Mouse (Mus musculus) retina, embryonic 14.5 days (tissue): ENCODE results near the gene Ank3.
"Not testable (repeated sequence)": the region's sequence is repeated elsewhere in the genome, so short reads cannot be mapped to it uniquely, and the experiment has no call there.

ENCODE experiments used
- DNase-seq: peaks from one replicate; pipeline ENCODE4 v3.0.0-alpha.2; 2015; ENCODE audit warnings: low spot score

Gene Ank3

DNA sequence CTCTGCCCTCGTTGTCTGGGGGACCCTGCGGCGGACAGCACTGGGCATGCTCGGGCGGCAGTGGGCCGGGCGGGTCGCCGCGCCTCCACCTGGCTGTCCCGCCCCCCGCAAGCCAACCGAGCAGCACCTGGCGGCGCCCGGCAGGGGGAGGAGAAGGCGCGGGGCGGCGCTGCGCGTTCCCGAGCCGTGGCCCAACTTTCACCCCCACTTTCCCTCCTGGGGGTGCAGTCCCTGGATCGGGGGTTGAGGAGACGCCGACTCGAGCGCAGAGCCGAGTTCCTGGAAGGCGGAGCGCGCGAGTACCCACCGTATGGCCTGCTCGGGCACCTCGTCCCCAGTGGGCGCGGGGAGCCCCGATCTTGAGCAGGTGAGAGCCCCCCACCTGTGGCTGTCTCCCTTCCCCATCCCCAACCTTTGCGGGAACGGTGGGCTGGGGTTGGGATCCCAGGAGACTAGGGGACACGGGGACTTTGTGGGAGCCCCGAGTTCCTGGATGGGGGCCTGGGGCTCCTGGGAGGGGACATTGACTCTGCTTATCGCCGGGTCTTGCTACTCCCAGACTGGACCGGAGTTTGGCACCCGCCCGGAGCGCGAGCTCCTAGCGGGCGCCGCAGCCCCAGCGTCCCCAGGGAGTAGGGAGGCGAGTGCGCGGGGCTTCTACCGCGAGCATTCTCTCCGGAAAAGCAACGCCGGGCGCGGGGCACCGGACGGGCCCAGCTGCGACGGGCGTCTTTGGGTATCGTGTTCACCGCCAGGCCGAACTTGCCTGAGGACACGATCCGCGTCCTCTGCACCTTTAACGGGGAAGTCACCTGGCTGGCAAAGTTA, at the start of gene Ank3:
Ank3 (plus strand) TSS at position 11 of the 828 bp plus-strand sequence.
- DNase-seq, result peak; percentile 71

DNA sequence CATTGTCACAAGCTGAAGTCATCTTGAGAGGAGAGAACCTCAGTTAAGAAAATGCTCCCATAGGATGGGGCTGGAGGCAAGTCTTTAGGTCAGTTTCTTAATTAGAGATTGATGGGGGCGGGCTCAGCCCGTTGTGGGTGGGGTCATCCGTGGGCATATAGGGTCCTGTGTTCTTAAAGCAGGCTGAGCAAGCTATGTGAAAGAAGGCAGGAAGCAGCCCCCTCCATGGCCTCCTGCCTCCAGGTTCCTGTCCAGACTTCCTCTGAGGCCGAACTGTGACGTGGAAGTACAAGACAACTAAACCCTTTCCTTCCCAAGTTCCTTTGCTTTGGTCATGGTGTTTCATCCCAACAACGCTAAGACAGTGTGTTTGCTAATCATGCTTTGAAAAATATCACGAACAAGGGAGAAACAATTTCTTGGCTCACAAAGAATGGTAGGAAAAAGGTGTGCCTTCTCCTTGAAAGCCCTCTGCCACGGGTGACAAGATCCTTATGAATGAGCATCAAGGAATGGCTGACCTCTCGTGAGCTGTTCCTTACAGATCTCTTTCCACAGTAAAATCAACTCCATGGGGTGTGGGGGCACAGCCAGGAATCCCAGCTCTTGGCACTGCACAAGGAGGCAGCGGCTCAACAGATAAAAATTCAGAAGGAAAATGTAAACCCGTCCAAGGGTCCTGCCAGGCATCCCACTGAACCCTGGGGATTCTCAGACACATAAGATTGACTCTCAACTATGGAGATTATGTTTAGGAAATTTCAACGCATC, 47.3 kb upstream of the Ank3 start:
- no peak for DNase-seq

DNA sequence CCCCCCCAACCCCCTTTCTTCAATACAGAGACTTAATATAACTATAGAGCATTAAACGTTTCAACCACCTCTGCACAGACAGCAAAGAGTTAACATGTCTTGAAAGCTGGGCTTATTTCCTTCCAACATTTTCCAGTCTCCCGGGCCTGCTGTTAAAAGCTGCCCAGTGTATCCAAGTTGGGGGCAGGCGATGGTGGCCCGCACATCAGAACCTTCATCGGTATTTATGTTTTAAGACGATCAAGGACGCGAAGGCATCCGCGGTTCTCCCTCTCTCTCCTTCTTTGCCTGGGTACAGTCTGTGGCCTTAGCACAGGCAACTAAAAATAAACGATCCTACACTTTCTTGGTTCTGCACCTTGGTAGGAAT, 46.7 kb upstream of the Ank3 start:
- no peak for DNase-seq

DNA sequence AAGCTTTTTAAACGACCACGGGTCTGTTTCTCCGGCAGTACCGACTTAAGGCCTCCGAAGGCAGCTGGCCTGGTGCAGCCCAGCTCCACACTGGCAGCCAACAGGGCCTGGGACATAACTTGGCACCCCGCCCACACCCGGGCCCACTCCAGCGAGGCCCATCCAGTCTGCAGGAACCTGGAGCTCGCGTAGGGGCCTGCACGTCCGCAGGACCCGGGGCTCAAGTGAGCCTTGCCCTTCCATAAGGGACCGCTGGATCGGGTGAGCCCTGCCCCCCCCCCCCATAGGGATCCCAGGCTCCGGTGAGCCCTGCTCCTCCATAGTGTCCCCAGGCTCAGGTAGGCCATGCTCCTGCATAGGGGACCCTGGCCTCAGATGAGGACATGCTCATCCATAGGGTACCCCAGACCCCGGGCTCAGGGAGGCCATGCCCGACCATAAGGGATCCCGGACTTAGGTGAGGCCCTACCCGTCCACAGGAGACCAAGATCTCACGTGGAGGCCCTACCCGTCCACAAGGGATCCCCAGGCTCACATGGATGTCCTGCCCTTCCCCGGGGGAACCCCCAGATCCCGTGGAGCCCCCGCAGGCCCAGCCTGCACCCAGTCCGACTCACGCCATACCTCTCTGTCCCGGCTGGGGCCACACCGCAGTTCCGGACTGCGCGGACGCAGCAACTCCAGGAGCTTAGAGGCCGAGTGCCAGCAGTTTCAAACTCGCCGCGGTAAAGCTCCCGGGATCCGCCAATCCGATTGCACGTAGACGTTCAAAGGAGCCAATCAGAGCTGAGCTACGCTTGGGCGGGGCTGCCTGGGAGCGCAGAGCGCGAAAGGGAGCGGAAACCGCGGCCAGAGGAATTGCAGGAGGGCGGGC, 46.1 kb upstream of the Ank3 start, which contains the start of gene Cdk1:
Cdk1 (minus strand) TSS at position 727 of the 874 bp plus-strand sequence.
- DNase-seq, result peak; percentile 99

DNA sequence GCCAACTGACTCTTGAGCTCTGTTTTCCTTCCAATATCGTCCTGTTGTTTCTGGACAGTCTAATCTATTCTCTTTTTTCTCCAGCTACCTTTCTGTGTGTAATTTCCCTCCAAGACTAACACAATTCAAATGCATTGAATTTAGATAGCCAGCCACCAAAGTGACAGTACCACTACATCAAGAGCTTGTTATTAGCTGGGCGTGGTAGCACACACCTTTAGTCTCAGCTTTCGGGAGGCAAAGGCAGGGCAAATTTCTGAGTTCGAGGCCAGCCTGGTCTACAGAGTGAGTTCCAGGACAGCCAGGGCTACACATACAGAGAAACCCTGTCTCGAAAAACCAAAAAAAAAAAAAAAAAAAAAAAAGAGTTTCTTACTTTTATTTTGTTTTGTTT, 45.5 kb upstream of the Ank3 start:
- not testable (repeated sequence) for DNase-seq

DNA sequence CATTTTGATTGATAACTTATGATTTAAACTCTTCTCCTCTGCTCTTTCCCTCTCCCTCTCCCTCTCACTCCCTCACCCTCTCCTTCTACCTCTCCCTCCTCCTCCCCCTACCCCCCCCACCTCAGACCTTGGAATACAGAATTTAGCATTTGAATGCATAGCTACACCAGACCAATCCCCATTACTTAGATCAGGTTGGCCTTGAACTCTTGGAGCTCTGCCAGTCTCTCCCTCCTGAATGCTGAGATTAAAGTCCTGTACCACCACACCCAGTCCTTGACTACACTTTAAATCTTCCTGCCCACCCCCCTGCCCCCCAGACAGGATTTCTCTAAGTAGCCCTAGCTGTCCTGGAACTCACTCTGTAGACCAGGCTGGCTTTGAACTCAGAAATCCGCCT, 38.9 kb upstream of the Ank3 start:
- DNase-seq, result no peak

DNA sequence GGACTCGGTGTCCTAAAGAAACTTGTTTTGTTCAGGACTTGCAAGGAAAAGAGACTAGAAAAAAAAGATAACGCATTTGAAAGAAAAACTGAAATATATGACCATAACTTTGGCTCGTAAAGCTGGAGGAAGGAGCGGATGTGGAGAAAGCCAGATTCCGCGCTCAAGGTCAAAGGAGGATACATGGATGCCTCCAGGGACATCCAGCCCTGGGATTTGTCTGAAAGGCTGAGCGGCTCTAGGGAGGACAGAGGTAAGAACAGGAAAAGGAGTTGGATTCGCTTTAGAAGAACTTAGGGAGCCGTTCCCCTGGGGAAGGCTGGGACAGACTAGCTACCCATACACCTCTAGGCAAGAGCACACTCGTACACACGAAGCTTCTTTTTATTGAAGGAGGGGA, 32.4 kb upstream of the Ank3 start:
- no peak for DNase-seq

DNA sequence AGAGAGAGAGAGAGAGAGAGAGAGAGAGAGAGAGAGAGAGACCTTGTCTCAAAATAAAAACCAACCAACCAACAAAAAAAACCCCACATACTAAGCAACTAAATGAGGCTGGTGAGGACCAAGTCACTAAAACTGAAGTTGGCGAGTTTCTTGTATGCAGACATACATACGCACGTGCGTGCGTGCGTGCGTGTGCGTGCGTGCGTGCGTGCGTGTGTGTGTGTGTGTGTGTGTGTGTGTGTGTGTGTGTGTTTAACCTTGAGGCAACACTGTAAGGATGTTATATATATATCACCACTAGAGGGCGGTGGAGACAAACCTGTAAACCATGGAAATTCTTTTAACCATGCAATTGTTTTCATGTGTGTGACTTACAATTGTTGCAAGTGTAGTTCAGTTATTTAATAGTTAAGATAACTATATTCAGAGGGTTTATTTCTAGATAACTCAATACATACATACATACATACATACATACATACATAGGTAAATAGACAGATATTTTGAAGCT, 31.6 kb upstream of the Ank3 start:
- DNase-seq, result peak; percentile 81

DNA sequence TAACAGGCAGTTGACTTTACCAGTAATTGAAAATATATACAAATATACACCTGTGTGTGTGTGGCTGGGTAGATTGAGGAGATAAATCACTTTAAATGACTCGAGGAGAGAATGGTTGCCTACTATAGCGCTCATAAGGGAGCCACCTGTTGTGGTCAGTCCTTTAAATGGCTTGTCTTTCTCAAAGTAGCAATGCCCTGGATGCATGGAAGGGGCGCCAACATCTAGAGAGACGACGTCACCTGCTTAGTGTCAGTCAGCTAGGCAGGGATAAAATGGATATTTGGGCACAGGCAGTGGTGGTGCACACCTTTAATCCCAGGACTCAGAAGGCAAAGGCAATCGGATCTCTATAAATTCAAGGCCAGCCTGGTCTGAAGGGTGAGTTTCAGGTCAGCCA, 29.3 kb upstream of the Ank3 start:
- DNase-seq, result no peak

DNA sequence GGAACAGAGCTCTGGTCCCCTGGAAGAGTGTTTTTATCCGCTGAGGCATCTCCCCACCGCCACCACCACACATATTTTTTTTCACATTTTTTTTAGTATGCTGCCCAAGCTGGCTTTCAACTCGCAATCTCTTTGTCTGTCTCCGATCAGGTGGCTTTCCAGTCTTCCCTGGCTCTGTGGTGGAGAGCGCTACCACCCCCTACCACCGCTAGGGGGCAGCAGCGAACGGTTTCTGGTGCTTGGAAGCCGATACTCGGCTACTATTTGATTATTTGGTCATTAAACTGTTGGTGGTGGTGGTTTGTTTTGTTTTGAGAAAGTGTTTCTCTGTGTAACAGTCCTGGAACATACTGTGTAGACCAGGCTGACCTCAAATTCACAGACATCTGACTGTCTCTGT, 27.1 kb upstream of the Ank3 start:
- DNase-seq, result peak; percentile 84

DNA sequence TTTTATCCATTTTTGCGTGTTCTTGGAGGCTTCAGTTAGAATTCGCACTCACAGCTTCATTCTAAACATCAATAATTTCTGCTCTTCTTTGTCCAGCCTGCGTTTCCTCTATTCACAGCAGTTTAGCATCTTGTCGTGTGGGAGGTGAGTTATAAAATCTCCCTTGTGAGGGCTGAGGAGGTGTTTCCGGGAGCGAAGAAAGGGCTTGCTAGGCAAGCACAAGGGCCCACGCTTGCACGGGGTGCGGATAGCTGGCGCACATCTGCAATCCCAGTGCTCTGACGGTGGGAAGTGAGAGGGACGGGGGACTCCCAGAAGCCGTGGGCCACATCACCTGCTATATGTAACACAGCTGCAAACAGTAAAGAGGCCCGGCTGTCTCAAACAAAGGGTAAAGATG, 26.5 kb upstream of the Ank3 start:
- DNase-seq, result no peak

DNA sequence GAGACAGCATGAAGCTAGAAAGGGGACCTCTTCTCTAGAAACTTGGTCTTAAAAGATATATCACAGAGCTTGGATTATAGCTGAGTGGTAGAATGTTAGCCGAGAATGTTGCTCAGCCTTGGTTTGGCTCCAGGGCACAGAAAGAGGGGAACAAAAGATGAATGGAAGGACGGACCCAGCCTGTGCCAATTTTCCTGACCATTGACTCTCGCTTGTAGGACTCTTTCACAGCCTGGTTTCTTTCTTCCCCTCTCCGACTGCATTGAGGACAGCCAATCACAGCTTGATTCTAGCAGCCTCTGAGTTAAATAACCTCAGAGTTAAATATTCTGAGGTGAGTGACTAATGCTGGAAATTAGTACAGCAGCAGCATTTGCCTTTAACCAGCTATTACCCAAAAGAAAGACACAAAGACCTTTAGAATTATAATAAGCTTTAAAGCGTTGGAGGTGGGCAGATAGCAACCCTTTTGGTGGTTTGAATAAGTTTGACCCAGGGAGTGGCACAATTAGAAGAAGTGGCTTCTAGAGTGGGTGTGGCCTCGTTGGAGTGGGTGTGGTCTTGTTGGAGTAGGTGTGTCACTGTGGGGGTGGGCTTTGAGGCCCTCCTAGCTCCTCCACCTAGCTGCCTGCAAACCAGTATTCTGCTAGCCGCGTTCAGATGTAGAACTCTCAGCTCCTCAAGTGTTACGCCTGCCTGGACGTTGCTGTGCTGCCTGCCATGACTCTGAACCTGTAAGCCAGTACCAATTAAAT, 24.6 kb upstream of the Ank3 start:
- no peak for DNase-seq

DNA sequence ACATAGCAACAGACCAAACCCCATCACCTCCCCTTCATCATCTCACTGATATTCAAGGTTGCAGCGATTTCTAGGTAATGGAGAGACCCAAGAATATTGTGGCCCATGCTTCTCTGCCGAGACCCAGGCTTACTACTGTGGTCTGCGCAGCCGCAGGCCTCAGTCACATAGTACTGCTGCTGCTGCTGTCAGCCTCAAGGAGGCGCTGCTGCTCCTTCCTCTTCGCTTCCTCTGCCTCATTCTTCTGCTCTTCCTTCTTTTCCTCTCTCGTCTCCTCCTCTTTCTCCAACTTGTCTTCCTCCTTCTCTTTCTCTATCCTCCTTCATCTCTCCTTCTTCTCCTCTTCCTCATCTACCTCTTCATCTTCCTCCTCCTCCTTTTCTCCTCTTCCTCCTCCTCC, 23.4 kb upstream of the Ank3 start:
- peak; percentile 54 for DNase-seq

DNA sequence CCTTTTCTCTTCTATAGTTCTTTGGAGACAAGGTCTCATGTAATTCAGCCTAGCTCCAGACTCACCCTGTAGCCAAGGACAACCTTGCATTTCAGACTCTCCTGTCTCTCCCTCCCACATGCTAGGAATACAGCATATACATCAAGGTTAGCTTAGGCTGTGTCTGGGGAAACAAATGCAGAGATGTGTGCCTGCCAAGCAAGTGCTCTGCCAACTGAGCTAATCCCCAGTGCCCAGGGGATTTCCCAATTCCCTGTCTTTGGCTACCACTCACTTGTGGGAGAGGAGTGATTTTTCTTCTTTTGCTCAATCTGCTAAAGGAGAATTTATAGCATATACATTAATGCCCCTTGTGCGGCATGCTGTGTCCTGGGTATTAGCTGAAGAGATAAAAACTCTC, 15.4 kb upstream of the Ank3 start:
- DNase-seq, result no peak

DNA sequence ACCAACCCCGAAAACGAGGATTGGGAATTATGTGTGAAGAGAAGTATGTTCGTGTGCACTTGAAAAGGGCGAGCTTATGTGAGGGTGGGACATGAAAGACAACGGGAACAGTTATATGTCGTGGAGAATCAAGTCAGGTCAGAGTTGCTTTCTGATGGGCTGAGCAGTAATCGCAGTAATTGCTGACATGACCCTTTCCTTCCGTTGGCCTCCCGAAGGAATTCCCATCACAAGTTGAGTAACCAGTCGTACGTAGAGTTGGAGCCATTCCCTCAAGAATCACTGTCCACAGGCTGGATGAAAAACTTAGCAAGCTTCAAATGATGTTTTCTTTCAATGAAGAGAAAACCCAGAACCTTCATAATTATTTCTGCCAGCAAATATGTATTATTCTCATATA, 13.9 kb upstream of the Ank3 start:
- DNase-seq, result peak; percentile 97

DNA sequence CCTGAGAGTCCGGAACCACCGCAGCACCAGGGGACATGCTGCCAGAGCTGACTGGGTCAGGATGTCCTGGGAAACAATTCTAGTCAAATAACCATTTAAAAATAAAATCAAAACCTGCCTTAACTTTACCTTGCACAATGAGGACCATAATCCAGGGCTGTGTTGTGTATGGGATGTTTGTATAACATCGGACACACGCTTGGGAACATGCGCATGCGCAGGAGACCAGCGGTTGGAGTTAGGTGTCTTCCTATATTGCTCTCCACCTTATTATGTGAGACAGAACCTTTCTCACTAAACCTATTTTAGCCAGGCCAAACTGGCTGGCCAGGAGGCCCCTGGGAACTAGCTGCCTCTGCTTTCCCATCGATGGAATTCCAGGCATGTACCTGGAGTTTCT, 13.4 kb upstream of the Ank3 start:
- DNase-seq, result peak; percentile 56

DNA sequence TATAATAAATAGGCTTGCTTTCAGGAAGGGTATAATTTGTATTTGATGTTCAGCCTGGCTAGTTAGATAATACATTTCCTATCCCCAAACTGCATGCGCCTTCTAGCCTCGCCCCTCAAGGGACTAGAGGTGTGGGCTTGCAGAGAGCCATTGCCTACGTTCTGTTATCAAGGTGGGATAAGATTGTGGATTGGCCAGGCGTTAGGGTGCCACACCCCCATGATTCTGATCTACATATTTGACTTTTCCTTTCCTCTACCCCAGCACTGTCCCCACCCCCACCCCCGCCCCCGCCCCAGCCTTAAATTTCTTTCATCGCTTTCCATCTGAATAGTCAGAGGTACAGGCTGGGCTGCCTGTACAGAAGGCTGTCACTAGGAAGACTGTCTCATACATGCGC, 11.8 kb upstream of the Ank3 start:
- DNase-seq, result no peak

DNA sequence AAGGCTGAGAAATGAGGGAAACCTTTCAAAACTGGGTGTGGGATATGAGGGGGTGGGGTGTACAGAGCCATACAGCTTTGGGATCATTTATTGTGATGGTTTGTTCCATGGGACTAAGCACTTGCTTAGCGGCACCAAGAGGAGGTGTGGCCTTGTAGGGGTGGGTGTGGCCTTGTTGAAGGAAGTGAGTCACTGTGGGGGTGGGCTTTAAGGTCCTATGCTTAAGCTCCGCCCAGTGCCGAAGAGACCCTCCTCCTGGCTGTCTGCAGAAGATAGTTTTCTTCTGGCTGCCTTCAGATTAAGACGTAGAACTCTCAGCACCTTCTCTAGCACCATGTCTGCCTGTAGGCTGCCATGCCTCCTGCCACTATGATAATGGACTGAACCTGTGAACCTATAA, 9.1 kb upstream of the Ank3 start:
- no peak for DNase-seq

DNA sequence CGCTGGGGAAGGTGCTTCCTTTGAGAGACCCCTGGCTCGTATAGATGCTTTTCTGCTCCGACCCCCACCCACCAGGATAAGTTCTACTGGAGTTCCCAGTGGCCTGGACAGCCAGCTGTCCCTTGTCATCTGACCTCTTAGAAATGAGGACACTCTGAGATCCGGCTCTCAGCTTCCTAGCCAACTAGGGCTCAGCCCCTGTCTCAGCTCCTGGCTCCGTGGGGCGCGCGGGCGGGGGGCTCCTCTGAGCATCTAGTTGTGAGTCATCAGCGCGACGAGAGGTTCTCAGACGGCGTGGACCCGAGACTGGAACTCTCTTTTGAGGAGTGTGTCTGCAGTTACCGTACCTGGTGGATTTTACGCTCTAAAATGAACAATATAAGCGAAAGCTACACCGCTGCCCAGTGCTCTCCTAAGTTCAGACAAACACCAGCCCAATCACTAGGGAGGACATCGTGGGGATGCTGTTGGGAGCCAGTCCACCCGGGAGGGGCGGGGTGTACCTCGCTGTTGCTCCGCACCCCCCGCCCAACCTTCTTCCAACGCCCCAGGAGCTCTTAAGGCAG, 293 bp upstream of the Ank3 start:
- DNase-seq, result peak; percentile 84

DNA sequence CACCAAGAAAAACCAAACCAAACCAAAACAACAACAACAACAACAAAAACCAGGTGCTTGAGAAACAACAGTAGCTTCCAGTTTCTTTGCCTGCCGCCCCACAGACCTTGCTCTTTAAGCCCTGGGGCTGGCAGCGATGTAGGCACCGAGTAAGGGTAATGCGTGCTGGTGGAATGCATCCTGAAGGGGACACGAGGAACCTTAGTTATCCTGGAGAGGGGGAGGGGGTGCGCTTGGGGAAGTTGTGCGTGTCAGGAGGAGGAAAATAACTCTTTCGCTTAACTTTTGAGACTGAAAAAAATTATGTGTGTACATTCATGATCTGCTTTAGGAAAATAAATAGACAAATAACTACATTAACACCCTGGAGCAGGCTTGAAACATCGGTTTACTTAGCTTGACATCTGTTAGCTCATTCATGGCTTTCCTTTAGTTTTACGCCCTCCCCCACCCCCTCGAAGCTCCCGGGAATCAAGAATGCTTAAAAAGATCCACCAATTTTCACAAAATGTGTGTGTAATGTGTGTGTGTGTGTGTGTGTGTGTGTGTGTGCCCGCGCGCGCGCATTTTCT, 1.3 kb downstream of the Ank3 start:
- peak; percentile 50 for DNase-seq

DNA sequence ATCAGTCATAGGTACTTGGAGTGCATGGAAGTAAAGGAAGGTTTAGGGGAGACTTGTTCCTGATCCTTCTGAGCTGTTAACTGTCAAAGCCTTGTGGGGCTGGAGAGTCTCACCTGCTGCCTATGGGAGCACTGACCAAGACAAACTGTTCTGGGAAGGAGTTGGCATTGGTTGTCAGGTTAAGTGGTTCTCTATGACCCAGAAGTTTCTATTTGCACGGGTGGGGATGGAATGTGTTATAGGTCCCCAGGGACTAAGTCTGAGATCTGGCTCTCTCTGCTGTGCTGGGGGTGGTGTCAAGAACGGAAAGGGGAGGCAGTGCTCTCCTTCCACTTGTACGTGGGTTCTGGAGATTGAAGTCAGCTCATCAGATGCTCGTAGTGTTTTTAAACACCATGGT, 6.9 kb downstream of the Ank3 start:
- DNase-seq, result no peak
